Mouse (Mus musculus) lung, postnatal 10 days (tissue): ENCODE measurements at regions not wholly inside any gene's neighbourhood (a gene's known extent, or its start where the extent isn't known, plus 50 kb on each side); places are given as distances from the start of the nearest gene placed in this dataset.

Source experiments
- DNase-seq: peaks from one replicate; pipeline ENCODE4 v3.0.0; 2021

- DNase-seq: peak; percentile 28
These were observed 67.9 kb downstream of the Klf5 start for GRCm38 (mm10) chr14:99366281-99366987.

- DNase-seq: no peak
These were observed 68.6 kb downstream of the Klf5 start for GRCm38 (mm10) chr14:99366996-99367555.

DNA sequence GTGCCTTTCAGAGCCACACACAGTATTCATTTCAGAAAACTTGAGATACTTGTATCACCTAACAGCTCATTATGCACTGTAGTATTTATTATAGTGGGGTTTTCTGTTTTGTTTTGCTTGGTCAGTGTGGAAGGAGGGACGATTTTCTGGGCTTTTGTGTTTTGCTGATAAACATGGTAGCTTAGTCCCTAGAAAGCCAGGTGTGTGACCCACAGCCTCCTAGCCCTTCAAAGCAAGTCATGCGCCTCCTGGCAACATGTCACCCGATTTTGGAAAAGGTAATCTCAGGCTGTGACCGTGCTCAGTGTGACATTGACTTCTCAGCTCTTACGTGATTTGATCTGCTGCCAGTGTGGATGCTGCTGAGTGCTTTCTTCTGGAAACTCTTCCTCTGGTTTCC is 70.9 kb downstream of the Klf5 start:
- DNase-seq: no peak

DNA sequence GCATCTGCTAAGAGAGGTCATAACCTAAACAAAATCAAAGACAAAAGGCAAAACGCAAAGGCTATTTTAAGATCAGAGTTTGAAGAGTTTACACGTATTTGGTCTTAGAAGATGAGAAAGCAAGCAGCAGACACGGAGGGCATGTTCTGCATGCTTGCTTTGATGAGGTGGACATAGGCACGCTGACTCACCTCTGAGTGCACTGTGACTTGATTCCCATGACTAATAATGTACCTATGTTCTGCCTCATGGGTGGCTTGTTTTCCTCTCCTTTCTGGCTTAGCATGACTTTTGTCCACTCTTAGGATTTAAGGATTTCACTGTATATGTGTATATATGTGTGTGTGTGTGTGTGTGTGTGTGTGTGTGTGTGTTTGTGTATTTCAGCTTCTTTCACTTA is 75.2 kb downstream of the Klf5 start:
- no peak for DNase-seq

DNA sequence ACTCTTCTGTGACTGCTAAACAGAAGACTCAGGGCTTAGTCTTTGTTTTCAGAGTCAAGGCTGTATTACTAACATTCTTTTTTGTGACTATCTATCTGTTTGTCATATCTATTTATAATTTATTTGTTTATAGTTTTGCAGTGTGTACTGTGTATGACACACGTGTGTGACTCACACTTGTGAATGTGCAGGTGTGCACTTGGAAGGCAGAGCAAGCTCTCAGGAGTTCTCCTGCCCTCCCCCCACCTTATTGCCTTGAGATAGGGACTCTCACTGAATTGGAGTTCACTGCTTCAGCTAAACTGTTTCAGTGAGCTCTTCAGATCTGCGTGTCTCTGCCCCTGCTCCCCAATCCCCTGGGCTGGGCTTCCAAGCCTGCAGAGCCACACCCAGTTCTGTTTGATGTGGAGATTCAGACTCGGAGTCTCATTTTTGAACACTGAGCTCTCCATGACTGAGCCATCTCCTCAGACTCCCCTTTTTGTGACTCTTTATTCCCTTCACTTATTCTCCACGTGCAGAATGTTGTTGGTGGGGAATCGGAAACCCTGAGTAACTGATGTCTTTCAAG is 76.6 kb downstream of the Klf5 start:
- no peak for DNase-seq

DNA sequence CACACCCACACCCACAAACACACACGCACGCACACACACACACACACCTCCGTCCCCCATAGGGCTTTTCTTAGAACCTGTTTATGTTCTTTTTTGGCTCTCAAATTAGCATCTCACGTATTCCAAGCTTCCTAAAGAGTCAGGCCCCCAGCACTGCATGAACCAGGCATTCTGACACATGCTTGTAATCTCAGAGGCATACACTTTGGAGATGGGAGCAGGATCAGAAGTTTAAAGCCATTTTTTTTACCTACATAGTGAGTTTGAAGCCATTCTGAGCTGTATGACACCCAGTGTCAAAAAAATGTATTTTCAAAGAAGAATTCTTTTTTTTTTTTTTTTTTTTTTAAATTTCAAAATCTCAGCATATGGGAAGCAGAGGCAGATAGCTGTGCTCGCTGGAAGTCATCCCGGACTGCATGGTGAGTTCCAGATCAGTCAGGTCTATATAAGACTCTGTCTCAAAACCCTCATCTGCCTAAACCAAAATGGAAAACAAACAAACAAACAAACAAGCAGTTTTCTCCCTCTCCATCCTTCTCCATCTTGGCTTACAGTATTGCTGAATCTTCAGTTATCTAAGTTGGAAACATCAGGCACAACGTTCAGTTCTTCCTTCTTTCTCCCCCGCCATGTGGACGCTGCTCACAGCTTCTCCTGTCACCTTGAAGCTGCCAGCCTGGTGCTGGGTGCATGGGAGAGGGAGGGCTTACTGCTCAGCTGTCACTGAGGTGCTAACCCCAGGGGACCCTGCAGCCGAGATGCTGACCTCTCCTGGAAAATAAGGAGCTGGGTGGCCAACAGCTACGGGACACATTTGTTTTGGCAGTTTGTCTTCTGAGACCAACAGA is 78.4 kb downstream of the Klf5 start:
- DNase-seq: no peak

DNA sequence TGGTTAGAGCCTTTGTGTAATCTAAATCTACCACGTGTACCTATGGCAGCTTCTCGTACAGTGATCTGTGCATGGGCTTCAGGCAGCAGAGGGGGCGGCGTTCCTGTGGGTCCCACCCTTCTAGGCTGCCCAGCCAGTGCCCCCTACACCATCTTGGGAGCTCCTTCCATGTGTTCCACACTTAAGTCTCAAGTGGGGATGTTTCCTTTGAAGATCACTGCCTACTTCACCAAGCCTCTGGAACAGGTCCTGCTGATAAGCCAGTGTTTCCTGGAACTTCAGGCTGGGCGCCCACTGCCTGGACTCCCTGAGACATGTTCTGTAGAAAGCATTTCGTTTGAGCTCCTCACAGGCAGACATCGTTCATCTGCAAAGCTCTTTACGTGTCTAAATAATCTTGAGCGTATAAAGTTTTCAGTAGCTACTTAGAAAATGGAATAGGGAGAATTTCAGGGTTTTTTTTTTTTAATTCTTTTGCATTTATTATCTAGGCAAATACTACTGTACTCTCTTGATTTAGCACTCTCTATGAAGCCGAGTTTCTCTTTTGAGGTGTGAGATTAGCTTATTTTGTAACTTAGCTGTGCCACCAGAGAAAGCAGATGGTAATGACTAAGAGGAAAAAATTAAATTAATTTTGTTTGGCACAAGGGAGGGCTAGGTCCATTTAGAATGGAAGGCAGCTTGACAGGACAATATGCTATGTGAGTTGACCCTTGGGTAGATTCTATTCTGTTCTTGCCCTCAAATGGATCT is 82.9 kb downstream of the Klf5 start:
- DNase-seq: no peak

DNA sequence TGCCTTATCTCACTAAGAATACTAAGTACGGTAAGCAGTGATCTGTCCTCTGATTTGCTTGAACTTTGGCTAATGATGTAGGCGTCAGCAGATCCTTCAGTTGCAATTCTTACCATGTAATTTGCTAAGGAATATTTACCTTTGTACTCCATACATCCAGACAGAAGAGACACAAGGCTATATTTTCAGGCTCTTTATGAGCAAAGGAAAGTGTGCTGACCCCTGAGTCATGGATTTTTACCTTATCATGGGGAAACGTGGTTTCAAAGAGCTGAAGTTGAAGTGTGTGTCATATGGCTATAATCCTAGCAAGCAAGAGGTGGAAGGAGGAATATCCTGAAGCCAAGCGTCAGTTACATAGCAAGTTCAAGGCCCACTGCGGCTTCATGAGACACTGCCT is 83.6 kb downstream of the Klf5 start:
- no peak for DNase-seq

GRCm38 (mm10) chr14:99383170-99383569 is 84.7 kb downstream of the Klf5 start:
- no peak for DNase-seq

DNA sequence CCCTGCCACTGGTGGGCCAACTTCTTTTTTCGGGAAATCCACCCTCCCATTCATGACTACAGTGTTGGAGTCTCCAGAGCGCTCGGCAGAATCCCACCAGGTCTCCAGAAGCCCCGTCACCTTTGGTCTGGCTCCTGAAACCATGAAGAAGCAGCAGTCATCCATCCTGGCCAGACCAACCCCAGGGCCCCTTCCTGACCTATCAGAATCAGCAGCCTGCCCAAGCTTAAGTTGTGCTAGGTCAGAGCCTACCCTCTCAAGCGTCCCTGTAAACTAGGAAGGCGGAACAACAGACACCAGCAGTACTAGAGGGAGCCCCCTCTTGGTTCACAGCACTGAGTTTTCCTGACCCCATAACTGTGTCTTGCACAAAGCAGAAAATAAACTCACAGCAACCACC is 89.1 kb downstream of the Klf5 start:
- no peak for DNase-seq

GRCm38 (mm10) chr14:99389306-99389705 is 90.8 kb downstream of the Klf5 start:
- DNase-seq: no peak

GRCm38 (mm10) chr14:99391700-99392099 is 93.2 kb downstream of the Klf5 start:
- no peak for DNase-seq

GRCm38 (mm10) chr14:99392813-99393212 is 94.3 kb downstream of the Klf5 start:
- no peak for DNase-seq

DNA sequence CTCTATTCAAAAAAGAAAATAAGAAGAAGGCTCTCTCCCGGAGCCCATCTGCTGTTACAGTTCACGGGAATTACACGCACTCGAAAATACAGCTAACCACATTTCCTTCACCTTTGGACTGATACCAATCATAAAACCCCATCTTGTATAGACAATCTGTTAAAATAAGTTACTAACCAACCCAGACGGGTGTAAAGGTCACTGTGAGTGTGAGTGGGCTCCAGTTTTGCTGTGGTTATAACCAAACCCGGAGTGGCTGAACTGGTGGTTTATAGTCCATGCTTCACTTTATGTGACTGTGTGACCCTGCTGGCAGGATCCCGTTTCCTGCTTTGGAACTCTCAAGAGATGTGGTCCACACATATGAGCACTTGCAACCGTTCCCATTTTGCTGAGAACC is 95.1 kb downstream of the Klf5 start:
- no peak for DNase-seq

DNA sequence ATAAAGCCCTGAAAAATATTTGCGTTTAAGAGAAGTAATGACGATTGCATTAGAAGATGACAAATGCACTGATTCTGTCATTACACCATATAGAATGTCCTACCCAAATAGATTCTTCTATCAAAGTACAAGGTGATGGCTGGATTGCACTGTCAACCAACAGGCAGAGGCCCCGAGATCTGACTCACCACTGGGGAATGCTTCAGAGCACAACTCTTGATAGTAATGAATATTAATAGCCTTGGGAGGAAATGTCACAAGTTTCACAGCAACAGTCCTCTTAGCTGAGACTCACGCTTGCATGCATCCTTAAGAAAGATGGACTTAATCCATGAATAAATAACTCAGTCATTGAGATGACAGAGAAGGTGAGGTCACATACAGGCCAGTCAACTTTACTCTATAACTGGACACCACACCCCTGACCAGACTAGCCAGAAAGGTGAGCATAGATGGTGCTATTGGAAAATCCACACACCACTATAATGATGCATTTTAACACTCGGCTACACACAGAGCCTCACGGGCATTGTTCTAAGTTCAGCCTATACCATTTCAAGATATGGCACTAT is 104.8 kb downstream of the Klf5 start:
- no peak for DNase-seq

GRCm38 (mm10) chr14:99405228-99405627 is 106.7 kb downstream of the Klf5 start:
- no peak for DNase-seq

GRCm38 (mm10) chr14:99411835-99412234 is 113.3 kb downstream of the Klf5 start:
- DNase-seq: no peak

- DNase-seq: no peak
These were observed 117.7 kb downstream of the Klf5 start for GRCm38 (mm10) chr14:99416169-99416568.

- DNase-seq: no peak
These were observed 120.5 kb downstream of the Klf5 start for GRCm38 (mm10) chr14:99418970-99419369.

DNA sequence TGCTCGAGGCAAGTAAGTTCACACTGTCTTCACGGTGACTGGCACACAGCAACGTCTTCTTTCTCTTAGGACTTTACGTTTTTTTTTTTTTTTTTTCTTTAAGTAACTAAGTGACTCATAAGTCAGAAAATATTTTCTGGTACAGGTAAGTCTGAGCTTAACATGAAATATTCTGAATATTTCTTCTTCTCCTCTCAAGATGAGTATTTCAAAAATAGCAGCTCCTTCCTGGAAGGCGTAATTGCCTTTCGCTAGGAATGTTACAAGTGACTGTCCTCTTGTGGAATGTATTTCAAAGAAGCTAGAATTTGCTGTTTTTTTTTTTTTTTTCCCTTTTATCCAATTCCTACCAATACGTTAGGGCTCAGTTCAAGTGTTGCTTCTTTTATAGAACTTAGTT is 124.8 kb downstream of the Klf5 start:
- no peak for DNase-seq

DNA sequence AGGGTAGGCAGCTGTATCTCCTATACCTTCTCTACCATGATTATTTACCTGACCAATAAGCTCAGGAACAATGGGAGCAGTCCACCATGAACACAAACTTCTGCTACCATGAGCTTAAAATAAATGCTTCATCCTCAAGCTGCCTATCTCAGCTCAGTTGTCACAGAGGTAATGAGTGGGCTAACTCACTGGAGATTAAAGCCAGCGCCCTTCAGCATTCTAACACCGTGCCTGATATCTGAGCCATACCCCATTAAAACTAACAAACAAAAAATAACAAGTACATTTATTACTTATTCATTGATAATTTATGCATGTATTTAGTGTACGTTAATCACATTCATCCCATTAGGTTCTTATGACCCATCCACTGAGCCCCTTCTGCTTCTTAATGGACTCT is 128.6 kb downstream of the Klf5 start:
- no peak for DNase-seq

DNA sequence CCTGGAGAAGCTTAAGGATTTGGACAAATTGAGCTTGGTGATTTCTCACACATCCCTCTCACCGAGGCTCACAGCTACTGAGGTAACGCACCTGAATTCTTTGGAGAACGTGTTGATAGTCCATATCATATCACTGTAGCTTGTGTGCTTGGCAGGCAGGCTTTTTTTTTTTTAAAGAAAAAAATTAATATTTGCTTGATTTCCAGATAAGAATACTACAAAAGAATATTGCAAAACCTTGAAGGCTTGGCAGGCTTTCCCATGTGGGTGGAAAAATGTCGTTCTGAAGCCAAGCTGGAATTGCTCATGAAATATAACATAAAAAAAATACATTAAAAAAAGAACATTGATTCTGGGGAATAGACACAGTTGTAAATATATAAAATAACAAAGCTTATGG is 131.8 kb downstream of the Klf5 start:
- peak; percentile 15 for DNase-seq

DNA sequence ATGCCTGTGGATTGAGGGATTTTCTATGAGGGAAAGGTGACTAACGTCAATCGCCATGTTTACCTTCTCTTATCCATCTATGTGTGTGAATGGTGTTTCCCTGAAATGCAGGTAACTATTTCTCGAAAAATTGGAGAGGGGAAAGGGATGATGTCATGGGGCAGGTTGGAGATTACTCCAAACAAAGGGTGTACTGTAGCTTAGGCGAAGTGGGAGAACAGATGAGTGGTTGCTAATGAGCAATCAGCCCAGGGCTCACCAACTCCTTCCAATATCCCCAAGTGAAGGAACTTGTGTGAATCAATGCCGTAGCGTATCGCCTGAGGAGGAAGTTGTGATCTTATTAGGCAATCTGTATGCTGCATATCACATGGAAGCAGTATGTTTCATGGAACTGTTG is 133.2 kb downstream of the Klf5 start:
- DNase-seq: no peak
